Mouse (Mus musculus) left cerebral cortex, postnatal 4 days (tissue): ENCODE data around the gene Thbs4. TPM values are rescaled to one million over a fixed set of nuclear protein-coding genes. Genes with fewer than 3 reads are reported as not detected.
A peak's percentile ranks its signal among the peaks of the same experiment; 100 is the strongest.

ENCODE experiments used
- DNase-seq: peaks from one replicate; pipeline ENCODE4 v3.0.0-alpha.2; 2022
- intact Hi-C: fragments of 180-260 bp; cut with DNase I; formaldehyde crosslinking; loops from one replicate; pipeline ENCODE4 v1.15.1; 2025
- total RNA-seq, 2 experiments: library from RNA; stranded (reverse); gene quantifications; 2 replicates each; pipeline ENCODE4 v1.2.3; 2021

Thbs4 gene
- total RNA-seq, 2 experiments from 2014 or later: 1.2 to 2.1 TPM

DNA sequence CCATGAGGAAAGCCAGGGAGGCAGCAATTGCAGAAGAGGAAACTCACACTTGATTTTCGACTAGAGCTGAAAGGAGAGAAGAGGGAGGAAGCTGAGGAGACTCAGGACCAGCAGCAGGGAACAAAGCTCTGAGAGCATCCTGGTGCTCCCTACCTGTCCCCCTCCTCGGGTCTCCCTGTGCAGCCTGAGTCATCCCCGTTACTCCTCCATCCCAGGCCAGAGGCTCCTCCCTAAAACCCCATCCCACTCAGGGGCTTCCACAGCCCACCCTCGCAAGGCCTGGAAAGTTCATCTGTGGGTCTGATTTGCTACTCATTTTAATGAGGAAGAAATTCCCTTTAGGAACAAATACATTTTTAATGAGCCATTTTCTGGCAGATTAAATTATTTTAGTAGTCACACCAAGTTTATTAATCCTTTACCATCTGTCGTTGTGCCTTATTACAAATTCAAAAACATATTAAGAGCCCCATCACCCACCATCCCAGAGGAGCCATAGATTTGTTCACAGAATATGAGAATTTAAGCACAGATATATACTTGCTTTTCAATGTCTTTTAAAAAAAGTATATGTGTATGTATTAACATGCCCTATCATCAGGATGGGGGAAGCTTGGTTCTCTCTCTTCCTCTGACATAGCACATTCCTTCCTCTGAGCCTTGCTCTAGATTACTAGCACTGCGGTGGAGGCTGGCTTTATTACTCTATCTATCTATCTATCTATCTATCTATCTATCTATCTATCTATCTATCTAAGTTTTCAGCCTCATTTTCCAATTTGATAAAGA lies 29.0 kb downstream of the Thbs4 start:
- intact Hi-C loops: no loop called here

DNA sequence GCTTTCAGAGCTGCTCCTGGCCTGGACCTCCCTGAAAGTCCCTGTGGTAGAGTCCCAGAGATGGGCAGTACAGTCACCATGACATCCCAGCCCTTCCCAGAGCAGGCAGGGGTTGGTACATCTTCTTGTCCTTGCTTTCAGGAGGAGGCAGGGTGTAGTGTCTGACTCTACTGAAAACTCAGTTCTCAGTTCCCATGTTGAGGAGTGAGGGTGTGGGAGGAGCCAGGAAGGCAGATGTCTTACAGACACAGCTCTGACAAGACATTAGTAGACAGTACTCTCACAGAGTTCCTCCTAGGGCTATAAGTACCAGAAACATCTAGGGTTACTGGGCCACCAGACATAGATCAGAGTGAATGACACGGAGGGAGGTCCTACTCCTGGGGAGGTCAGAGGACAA lies 32.3 kb downstream of the Thbs4 start:
- no peak for DNase-seq
- intact Hi-C loops: no loop called here

More for the DNA sequence above, 29.0 kb downstream of the Thbs4 start:
- DNase-seq: no peak

DNA sequence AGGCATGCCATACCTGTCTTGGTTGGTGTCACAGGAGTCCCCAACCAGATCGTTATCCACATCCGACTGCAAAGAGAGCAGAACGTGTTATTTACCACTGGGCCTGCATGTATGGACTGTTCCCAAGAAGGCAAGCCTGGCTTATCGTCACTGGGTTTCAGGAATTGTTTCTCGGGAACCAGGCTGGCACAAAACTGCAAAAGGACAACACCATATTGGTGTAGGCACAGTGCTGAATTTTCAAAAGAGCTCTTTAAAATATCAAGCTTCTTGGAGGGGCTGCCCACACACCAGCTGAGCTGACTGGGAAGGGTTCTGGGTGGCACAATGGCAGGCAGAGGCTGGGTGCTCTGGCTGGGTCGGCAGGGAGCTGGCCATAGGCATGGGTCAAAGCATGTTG lies 34.1 kb downstream of the Thbs4 start:
- DNase-seq: no peak
- intact Hi-C loops: no loop called here

DNA sequence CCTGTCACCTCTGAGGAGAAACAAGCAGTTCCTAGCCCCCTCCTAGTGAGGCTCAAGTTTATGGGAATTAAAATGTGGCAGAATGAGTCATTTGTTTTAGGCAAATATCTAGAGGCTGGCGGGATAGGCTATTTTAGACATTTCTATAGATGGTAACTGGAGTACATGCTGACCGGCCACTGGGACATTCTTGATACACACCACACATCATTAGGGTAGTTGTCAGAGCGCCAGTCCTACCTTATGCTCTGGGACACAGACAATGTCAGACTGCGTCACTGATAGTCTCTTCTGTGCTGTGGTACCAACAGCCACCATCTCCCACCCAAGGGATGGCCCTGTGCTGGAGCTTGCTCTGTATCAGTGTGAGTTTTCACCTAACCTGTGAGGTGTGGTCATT lies 35.5 kb downstream of the Thbs4 start:
- no peak for DNase-seq
- intact Hi-C loops: loop anchor here (10.0 kb wide), 5 partner anchors 236 to 956 kb away; partner anchors contain the start of gene Cmya5

DNA sequence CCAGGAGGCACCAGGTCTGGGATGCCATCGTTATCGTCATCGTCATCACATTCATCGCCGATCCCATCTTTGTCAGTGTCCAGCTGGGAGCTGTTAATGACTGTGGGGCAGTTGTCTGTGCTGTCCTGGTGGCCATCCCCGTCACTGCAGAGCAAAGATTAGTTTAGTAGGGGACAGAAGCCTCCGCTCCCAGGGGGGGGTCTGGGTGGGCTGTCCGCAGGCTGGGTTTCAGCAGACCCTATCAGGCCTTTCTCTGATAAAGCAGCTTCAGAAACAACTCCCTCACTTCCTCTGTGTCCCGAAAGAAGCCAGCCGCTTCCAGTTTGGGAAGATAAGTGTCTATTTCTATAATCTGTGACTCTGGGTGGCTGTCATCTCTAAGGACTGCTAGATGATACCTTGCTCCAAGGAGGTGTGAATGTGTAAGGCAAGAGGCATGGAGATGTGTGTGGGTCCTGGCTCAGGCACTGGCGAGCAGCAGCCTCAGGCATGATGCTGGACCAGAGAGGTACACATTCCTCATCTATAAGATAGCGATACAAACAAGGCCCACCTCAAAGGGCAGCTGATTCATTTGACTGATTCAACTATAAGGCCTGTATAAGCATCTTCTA lies 36.5 kb downstream of the Thbs4 start:
- intact Hi-C loops: loop anchor here (10.0 kb wide), 5 partner anchors 237 to 957 kb away; partner anchors contain the start of gene Cmya5
- no peak for DNase-seq

DNA sequence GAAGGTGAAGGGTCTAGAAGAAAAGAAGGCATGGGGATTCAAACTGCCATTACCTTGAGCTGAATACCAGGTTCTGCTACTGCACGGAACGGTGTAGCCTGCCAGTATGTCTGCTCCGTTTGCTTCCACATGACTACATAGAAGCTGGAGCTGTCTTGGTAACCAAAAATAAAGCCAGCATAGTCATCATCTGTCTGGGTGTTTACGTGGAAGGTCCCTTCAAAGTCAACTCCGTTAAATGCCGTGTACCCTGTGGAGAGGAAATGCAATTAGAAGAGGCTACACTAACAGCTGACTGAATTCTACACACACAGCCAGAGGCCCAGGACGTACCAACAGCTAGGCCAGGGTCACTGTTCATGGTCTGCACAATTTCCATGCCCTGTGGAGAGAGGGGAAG lies 39.6 kb downstream of the Thbs4 start:
- intact Hi-C loops: loop anchor here (10.0 kb wide), 5 partner anchors 240 to 960 kb away; partner anchors contain the start of gene Cmya5
- no peak for DNase-seq

DNA sequence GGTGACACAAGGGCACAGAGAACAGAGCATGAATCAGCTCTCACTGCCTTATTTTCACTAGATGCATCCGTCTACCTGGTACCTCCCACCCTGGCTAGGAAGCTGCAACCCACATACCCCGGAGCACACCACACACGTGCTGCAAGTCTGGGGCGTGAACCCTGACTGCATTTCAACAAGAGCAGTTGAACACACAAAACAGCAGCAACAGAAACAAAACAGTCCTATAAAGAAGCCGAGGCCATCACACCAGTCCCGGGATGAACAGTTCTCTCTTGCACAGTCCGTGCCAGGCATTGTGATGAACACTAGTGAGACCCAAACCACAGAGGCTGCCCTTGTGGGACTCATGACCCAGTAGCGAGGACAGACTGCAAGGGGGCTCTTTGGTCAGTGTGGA lies 40.9 kb downstream of the Thbs4 start:
- intact Hi-C loops: loop anchor here (5.0 to 10.0 kb wide), 6 partner anchors 241 to 961 kb away; partner anchors contain the start of gene Cmya5
- no peak for DNase-seq

DNA sequence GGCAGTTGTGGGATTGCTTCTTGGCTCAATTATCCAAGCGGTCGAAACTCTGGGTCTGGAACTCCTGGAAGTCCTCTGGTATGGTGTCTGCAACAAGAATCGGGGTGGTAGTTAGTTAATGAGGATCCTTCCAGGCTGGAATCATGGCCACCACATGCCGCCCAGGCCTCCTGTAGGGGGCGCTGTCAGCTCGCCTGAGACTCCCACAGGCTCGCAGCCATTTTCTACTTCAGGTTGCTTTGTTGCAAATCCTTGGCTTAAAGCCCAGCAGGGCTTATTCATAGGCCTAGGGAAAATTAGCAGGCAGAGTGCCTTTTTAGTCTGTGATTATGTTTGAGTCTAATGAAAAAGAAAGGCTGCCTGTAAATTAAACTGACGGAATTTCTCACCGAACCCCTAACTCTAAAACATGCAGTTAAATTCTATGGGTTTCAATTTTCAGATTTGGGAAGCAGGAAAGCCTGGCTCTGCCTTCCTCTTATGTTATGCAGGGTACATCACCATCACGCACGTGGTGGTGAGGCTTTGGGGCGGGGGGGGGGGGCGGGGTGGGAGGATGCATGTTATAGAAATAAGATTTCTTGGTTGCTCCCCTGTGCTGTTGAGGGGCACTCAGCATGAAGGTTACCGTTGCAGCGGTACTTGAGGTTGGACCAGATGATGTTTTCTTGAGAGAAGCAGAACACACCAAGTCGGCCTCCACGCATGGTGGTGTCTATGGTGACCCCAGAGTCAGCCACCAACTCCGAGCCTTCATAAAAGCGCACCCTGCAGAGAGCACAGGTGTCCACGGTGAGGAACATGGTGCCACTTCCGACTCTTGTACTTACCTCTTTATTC lies 42.7 kb downstream of the Thbs4 start:
- peak; percentile 92 for DNase-seq
- intact Hi-C loops: loop anchor here (2.0 to 10.0 kb wide), 7 partner anchors 243 to 963 kb away; partner anchors contain the start of gene Cmya5

DNA sequence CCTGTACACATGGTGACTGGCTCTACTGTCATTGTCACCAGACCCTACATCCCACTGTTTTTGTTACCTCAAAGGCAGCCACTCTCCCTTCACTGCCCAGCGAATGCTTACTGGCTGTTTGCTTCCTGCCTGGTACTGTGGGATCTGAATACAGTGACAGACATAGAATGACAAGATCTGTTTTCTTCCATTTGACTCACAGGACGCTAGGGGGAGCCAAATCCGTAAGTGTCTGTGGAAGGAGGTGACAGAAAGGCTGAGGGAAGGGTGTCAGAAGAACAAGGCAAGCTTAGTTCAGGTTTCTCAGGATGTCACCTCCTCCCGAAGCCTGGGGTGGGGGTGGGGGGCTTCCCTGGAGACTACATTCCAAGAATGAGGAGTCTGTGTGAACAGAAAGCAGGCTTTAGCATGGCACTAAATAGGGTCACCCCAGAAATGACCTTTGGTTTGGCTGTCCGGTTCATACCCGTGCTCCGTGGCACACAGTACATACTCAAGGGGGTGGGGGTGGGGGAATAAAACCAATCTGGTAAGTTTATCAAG lies 43.6 kb downstream of the Thbs4 start:
- intact Hi-C loops: loop anchor here (2.0 to 10.0 kb wide), 7 partner anchors 244 to 964 kb away; partner anchors contain the start of gene Cmya5
- DNase-seq: peak; percentile 80

DNA sequence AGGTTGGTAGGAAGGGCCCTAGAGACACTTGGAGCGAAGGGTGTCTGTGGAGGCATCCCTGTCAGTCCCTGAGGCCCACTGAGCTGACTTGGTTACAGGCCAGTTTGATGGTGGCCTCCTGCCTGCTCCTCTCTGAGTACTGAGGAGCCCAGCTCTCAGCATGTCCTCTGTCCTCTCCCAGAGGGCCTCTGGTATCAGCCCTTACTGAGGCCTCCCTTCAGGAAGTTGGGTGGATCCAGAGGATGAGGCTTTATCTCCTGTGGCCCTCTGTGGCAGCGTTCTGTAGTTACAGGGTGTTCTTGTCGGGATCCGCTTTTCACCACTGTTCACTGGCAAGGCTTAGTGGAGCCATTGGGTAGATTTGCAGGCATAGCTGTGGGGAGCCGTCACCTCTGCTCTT lies 51.3 kb downstream of the Thbs4 start:
- intact Hi-C loops: loop anchor here (5.0 kb wide), 1 partner anchor 386 kb away; the partner anchor contains the start of gene Msh3
- DNase-seq: no peak

DNA sequence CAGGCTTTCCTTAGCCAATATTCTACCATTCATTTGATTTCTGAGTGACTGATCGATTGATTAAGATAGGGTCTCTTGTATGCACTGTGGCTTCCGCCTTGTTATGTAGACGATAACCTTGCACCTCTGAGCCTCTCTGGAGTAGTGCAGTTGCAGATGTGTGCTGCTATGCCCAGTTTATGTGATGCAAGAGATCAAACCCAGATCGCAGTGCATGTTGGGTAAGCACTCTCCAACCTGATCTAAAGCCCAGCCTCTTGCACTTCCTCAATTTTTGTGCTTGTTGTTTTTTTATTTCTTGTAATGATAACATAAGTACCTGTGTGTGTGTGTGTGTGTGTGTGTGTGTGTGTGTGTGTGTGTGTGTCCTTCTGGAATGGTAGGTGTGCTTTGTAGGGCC lies 51.7 kb downstream of the Thbs4 start:
- intact Hi-C loops: loop anchor here (5.0 kb wide), 1 partner anchor 386 kb away; the partner anchor contains the start of gene Msh3
- DNase-seq: no peak

DNA sequence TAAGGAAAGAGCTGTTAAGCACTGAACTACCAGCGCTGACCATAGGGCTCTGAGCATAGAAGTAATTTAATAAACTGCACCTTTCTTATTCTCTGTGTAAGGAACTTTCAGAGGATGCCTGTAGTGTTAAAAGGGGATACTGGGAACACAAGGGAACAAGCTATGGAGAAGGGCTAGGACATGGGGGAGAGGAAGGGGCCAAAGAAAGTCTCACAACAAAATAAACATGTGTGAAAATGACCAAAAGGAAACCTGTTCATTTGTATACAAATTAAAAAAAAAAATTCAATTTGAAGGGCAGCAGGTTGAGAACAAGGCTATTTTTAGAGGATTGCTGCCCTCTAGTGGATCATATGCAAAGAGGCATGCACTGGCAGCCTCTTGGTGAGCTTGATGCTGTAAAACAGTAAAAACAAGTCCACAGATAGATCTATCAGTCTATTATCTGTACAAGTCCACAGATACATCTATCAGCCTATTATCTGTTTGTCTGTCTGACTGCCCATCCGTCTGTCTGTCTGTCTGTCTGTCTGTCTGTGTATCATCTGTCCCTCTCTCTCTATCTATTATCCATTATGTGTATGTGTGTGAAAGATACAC lies 53.8 kb downstream of the Thbs4 start:
- no peak for DNase-seq

DNA sequence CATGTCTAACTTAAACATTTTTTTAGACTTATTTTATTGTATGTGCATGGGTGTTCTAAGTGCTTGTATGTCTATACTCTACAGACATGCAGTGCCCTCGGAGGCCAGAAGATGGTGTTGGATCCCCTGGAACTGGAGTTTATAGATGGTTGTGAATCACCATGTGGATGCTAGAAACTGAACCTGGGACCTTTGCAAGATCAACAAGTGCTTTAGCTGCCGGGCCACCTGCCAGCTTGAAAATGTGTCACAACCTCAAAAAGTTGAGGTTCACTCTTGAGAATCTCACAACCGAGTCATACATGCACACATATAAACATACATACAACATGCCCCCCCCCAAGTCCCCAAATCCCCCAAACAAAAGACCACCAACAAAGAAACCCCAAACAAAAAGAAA lies 54.8 kb downstream of the Thbs4 start:
- intact Hi-C loops: loop anchor here (2.0 to 5.0 kb wide), 2 partner anchors 159 to 383 kb away; partner anchors contain the start of gene Msh3
- no peak for DNase-seq

More for the DNA sequence above, 53.8 kb downstream of the Thbs4 start:
- intact Hi-C loops: loop anchor here (2.0 to 5.0 kb wide), 2 partner anchors 160 to 383 kb away; partner anchors contain the start of gene Msh3

DNA sequence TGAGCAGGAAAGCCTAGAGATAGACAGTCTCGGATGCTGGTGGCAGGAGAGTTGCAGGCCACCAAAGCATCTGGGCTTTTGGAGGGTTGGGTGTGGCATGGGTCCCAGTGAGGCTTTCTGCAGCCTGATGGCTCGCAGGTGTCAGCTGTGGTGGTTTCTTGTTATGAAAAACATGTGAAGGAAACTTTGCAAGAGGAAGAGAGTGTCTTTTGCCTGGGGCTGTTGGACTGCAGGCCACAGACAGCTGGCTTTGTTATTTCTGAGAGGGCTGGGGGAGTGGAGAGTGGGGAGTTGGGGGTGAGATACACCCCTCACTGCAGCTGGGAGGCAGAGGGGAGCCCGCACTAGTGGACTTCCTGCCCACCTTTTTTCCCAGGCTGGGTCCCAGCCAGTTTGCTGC lies 55.8 kb downstream of the Thbs4 start:
- DNase-seq: no peak
- intact Hi-C loops: no loop called here

DNA sequence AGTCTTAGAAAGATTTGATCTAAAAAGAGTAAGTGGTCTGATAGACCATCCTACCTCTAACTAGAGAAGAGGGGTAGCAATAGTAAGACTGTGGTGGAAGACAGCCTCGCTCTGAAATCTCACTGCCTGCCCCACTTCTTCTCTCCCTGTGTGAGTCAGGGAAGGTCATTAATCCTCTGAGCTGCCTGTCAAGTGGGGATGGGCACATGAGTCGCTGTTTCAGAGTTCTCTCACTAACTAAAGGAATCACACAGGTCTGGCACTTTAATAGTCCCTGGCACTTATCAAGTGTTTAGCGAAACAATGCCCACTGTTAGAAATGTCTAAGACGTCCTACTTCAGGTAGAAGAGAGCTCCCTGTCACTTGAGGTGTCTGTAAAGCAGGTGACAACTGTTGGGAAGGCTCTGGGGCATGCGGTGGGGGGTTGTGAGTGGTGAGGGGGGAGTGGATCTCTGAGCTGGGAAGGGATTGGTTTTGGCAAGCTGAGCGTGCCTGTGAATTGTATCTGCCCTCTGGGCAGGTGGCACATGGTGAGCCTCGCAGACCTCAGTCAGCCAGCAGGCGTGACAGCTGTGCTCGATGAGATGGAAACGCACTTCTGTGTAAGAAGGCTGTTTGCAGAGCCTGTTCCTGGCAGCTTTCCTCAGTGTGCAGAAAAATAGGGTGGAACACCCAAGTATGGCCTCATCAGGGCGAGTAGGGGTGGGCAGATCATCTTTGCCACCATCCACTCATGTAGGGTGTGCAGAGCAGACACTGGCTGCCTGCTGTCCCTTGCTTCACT lies 57.9 kb downstream of the Thbs4 start:
- intact Hi-C loops: no loop called here
- peak; percentile 92 for DNase-seq

DNA sequence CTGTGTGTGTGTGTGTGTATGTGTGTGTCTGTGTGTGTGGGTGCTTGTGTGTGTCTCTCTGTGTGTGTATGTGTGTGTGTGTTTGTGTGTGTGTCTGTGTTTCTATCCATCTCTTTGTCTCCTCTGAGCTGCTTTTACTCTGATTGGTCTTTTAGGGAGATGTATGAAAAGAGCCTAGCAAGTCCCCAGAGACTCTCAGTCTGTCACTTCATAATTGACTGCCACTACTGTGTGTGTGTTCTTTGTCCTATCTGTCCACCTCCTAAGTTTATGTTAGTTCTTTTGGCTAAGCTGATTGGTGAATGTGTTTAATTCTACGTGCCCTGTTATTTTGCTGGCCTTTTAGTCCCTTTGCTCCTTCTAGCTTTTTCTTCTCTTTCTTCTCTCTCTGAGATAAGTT lies 58.9 kb downstream of the Thbs4 start:
- intact Hi-C loops: no loop called here
- no peak for DNase-seq

DNA sequence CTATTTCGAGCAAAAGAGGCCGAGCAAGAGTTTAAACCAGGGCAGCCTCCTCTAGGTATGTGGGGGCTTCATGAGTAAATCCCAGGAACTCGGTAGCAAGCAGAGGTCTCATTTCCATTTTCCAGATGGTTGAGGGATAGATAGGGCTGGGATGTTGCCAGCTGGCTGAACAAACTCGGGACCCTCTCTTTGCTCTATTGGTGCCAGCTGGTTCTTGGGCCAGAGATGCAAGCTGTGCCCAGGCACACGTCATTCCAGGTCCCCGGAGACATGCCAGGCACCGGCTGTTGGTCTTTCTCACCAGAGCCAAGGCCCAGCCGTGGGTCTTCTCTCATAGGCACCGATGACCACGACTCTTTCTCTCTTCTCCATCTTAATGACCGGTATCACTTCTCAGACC lies 60.9 kb downstream of the Thbs4 start:
- peak; percentile 96 for DNase-seq
- intact Hi-C loops: no loop called here

DNA sequence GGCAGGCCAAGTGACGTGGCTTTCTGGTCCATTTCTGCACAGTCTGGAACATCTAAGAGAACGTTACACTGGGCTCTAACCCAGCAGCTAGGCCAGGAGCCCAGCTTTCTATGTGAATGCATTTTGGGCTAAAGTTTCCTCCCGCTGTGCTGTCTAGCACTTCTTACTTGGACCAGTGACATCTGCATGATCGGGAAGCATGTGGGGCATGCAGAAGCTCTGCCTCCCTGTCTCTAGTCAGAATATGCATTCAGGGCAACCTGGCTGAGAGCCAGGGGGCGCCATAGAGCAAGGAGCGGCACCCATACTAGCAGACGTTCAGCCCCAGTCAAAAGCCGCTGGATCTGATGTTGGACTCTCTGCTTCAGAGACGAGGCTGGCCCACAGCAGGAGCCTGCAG lies 61.4 kb downstream of the Thbs4 start:
- intact Hi-C loops: no loop called here
- DNase-seq: peak; percentile 87

DNA sequence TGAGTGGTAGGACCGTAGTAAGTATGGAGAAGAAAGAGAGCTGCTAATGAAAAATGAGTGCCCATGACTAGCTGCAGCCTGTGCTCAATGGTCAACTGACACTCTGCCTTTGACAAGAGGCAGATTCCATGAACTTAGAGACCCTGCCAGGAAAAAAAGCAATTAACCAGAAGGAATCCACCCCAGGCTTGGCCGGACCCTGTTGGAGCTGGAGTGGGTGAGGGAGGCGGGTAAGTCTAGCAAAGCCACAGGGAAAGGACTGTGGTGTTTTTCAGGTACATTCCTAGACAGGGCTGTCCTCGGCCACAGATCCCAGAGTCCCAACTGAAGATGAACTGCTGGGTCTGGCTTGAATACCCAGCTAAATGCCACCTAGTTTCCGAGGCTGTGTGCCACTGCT lies 61.8 kb downstream of the Thbs4 start:
- peak; percentile 35 for DNase-seq
- intact Hi-C loops: no loop called here
